Mouse (Mus musculus): Measurements from ENCODE around the gene Akp3. TPM values are rescaled to one million over a fixed set of nuclear protein-coding genes. Genes with fewer than 3 reads are reported as not detected.

Akp3 gene
- total RNA-seq (2021), result not detected
- long read RNA-seq, experiment 1, partial matches to known transcripts, result 1 of 1 reads
- long read RNA-seq, experiment 1, other reads (novel, unspliced or antisense), result 0 of 1 reads
- long read RNA-seq, experiment 2, result 0 reads

- intact Hi-C loops (cut with DNase I), result no loop called here
- DNase-seq (ENCODE audit: low spot score in 2 of 2), result no peak
Observed at GRCm38 (mm10) chr1:87124673-87125072, at the start of gene Akp3. Gene Akp3, plus strand, starts transcription at chr1:87124973.

GRCm38 (mm10) chr1:87086196-87086595 is 38.6 kb upstream of the Akp3 start:
- intact Hi-C loops (cut with DNase I), result no loop called here
- no peak for DNase-seq (ENCODE audit: low spot score in 2 of 2)

- DNase-seq (ENCODE audit: low spot score in 2 of 2), result no peak
- intact Hi-C loops (cut with DNase I), result no loop called here
Observed at GRCm38 (mm10) chr1:87086964-87087363, 37.8 kb upstream of the Akp3 start.

- DNase-seq (ENCODE audit: low spot score in 2 of 2), result no peak
- intact Hi-C loops (cut with DNase I), result no loop called here
Observed at GRCm38 (mm10) chr1:87089251-87089650, 35.5 kb upstream of the Akp3 start.

- intact Hi-C loops (cut with DNase I), result no loop called here
- DNase-seq (ENCODE audit: low spot score in 2 of 2), result no peak
Observed at GRCm38 (mm10) chr1:87089828-87090227, 34.9 kb upstream of the Akp3 start, which contains the start of gene Alppl2. Gene Alppl2, minus strand, starts transcription at chr1:87089928.

GRCm38 (mm10) chr1:87095642-87096041 is 29.1 kb upstream of the Akp3 start:
- DNase-seq (ENCODE audit: low spot score in 2 of 2), result no peak
- intact Hi-C loops (cut with DNase I), result no loop called here

- DNase-seq (ENCODE audit: low spot score in 2 of 2), result peak; percentile 14 to 35
- intact Hi-C loops (cut with DNase I), result no loop called here
Observed at GRCm38 (mm10) chr1:87098358-87098975, 26.3 kb upstream of the Akp3 start.

DNA sequence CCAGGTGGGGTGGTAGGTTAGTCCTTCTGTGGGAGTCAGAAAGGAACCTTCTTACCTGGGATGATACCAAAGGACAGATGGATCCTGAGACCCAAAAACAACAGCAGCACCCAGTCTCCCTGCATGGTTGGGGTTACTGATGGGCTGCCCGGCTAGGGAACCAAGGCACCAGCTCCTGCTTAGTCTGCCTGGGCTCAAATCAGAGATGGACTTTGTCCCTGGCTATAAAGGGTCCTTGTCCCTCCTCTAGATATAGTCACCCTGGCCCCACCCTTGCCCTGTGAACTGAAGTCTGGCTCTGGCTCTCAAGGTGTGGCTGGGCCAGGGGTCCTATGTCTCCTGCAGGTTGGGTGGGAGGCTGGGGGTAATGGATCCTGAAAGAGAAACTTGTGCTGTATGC is 23.4 kb upstream of the Akp3 start, which contains the start of gene Alpi:
TSS of gene Alpi (minus strand) at position 196 of the 400 bp plus-strand sequence.
- DNase-seq (ENCODE audit: low spot score in 2 of 2), result no peak
- intact Hi-C loops (cut with DNase I), result no loop called here

DNA sequence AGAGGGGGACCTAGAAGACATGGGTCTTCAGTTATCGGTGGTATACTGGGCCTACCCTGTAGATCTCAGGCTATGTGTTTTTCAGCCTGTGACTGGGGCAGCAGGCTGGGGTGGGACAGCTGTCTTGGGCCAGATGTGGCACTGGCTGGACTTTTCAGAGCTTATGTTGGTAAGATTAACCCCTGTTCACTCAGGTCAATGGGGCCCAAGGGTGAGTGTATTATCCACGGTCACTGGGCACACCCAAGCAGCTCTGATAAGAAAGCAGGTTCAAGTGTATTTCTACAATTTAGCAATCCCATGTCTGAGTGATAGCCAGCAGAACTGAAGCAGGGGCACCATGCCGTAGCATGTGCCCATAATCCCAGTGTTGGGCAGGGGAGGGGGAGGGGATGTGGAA is 22.7 kb upstream of the Akp3 start:
- intact Hi-C loops (cut with DNase I), result no loop called here
- DNase-seq (ENCODE audit: low spot score in 2 of 2), result no peak

DNA sequence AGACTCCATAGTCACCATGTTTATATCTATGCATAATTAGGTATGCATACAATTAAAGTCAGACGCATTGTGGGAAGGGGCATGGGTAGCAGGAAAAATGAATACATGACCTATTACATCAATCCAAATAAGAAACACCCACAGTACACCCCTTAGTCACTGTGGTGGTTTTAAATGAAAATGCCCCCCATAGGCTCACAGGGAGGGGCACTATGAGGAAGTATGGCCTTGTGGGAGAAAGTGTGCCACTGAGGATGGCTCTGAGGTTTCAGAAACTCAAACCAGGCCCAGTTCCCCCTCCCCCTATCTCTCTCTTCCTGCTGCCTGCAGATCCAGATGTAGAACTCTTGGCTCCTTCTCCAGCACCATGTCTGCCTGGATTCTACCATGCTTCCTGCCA is 20.8 kb upstream of the Akp3 start:
- intact Hi-C loops (cut with DNase I), result no loop called here
- no peak for DNase-seq (ENCODE audit: low spot score in 2 of 2)

GRCm38 (mm10) chr1:87106536-87106935 is 18.2 kb upstream of the Akp3 start:
- DNase-seq (ENCODE audit: low spot score in 2 of 2), result no peak
- intact Hi-C loops (cut with DNase I), result no loop called here

DNA sequence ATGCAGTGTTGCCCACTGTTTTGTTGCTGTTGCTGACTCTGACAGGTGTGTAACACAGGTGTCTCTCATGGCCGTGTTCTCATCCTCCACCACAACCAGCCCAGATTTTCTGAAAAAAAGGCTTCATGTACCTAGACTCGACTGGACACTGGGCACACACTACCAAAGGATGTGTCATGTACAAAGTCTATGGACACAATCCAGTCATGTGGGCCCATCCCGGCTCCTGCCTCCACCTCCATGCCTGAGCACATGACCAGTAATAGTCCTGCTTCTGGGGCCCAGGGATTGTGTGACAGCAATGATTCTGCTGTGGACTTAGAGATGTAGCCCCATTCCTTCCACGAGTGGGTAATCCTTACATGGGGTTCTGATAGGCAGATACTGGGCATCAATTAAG is 16.2 kb upstream of the Akp3 start:
- intact Hi-C loops (cut with DNase I), result no loop called here
- DNase-seq (ENCODE audit: low spot score in 2 of 2), result no peak

DNA sequence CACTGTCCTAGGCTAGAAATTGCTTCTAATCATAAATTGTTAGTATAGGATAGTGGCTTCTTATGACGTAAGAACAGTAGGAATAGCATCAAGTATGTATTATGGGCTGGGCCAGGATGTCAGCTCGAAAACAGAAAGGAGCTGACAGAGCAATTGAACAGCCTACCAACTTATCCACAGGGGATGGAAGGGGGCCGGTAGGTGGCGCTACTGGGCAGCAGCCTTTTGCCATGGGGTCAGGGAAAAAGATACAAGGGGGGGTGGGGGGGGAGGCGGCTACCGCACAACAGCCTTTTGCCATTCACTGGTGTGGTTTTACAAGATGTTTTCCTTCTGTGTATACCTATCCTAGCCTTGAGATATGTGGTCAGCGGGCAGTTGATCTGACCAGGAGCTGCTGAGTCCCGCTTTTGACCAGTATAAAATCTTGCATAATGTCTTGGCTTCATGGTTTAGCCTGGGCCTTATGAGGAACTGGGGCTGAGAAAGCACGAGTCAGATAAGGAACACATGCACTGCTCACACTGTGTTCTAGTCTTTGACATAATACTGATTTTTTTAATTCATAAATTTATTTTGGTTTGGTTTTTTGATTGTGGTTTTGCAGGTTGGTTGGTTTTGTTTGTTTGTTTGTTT is 12.9 kb upstream of the Akp3 start:
- peak in 1 of 2 experiments; percentile 20 for DNase-seq (ENCODE audit: low spot score in 2 of 2)
- intact Hi-C loops (cut with DNase I), result no loop called here

- no peak for DNase-seq (ENCODE audit: low spot score in 2 of 2)
- intact Hi-C loops (cut with DNase I), result no loop called here
Observed at GRCm38 (mm10) chr1:87114784-87115183, 10.0 kb upstream of the Akp3 start.

DNA sequence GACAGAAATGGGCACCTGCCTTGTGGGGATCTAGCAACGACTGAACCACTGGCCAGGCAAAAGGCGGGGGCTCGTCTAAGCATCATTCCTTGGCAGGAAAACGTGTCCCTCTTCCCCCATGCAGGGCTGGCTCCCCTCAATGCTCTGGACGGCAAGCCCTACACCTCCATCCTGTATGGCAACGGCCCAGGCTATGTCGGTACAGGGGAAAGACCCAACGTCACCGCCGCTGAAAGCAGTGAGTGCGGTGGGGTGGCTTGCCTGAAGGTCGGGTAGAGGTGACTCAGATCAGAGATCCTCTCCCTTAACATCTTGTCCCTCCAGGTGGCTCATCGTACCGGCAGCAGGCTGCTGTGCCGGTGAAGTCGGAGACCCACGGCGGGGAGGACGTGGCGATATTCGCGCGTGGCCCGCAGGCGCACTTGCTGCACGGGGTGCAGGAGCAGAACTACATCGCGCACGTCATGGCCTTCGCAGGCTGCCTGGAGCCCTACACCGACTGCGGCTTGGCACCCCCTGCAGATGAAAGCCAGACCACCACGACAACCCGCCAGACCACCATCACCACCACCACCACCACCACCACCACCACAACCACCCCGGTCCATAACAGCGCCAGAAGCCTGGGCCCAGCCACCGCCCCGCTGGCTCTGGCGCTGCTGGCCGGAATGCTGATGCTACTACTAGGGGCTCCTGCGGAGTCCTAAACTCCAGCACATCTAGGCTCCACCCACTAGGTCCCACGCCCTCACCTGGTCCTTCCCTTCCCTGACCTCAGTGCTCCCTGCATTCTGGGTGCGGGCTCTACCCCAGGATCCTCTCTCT is 2.6 kb downstream of the Akp3 start:
- intact Hi-C loops (cut with DNase I), result no loop called here

DNA sequence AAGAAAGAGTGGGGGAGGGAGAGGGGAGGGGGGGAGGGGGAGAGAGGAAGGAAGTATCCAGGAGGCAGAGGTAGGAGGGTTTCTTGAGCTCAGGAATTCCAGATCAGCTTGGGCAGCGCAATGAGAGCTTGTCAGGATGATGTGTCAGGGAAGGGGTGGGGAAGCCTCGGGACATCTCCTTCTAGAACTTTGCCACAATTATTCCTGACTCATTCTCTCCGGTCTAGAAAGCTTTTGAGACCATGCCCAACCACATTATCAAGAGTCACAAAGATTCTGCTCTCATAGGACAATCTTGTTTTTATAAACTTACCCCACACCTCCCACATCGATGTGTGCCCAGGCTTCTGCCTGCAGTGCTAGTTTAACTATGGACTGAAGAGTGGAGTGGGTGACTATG is 7.0 kb downstream of the Akp3 start:
- intact Hi-C loops (cut with DNase I), result no loop called here
- DNase-seq (ENCODE audit: low spot score in 2 of 2), result no peak

More for the DNA sequence above, 2.6 kb downstream of the Akp3 start:
- DNase-seq (ENCODE audit: low spot score in 2 of 2), result peak; percentile 30 to 45

DNA sequence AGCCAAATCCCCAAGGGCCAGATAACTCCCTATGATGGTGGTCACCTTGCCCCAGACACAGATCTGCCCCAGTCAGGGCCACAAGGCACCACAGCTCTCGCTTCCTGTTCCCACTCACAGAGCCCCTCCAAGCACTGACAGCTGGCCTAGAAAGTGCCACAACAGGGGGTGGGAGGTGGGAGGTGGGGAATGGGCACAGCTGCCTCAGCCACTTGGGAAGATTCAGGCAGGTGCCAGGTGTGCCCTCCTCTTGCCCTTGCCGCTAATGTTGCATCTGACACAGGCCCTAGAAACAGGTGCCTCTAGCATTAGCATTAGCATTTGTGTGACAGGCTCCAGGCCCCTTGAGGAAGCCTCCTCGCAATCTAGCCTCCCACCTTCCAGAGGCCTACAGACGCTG is 16.8 kb downstream of the Akp3 start:
- intact Hi-C loops (cut with DNase I), result no loop called here
- DNase-seq (ENCODE audit: low spot score in 2 of 2), result no peak

DNA sequence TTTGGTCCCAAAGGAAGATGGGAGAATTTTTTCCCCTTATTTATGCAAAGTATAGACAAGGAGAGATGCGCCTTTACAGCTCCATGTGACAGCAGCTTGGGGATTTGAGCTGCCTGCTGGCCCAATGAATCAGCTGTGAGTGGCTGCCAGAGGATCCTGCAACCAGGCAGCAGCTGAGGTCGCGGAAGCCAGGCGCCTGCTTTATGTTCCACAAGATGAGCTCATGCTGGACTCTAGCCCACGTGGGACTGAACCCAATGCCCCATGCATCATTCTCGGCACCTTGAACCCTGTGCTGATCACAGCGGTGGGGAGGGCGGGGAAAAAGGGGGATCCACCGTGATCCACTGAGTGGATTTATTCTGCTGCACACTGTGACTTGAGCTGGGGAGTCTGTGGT is 17.7 kb downstream of the Akp3 start:
- DNase-seq (ENCODE audit: low spot score in 2 of 2), result no peak

GRCm38 (mm10) chr1:87143141-87143540 is 18.4 kb downstream of the Akp3 start:
- intact Hi-C loops (cut with DNase I), result no loop called here
- DNase-seq (ENCODE audit: low spot score in 2 of 2), result no peak

More for the DNA sequence above, 17.7 kb downstream of the Akp3 start:
- intact Hi-C loops (cut with DNase I), result no loop called here

DNA sequence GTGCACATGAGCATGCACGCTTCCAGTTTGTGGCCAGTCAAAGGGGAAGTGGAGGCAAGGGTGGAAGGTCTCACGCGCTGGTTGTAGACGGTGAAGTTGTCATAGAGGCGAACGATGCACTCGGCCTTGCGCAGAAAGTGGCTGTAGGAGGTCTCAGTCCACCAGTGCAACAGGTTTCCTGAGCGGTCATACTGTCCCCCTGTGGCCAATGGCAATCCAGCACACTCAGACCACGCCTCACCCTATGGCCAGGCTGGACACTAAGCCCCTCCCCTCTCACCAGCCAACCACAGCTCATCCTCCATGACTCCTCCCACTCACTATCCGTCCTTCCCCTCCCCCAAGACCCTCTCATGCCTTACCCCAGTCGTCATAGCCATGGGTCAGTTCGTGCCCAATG is 24.6 kb downstream of the Akp3 start:
- intact Hi-C loops (cut with DNase I), result no loop called here
- DNase-seq (ENCODE audit: low spot score in 2 of 2), result no peak

Measured in left cerebral cortex, postnatal 14 days (tissue).